ENCODE assay signal across 8 mouse cellular contexts in the genomic region with DNA sequence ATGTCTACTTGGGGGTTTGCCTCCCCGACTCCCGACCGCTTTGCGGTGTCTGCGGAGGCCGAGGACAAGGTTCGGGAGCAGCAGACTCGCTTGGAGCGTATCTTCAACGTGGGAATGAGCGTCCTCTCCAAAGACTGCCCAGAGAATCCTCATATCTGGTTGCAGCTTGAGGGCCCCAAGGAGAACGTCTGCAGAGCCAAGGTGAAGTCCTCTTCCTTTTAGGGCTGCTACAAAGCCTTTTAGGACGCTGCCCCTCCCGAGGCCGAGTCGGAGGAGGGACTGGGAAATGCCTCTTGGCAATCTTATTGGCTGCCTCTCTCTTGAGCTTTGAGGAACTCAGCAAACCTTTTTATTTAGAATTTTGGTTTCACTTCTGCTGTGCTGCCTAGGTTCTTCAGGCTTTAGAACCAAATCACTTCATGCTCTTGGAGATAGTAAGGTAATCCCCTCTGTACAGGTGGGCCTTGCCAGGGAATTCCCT. TPM values are rescaled to one million over a fixed set of nuclear protein-coding genes. Genes with fewer than 3 reads are reported as not detected.
A peak's percentile ranks its signal among the peaks of the same experiment; 100 is the strongest.
DNase-seq lines count a peak whose midpoint lies in the region; ATAC-seq and TF ChIP-seq lines count a peak whose summit lies in the region.

No protein-coding gene starts in this region.

- TF ChIP-seq CTCF in gastrocnemius, adult 2 months (IDR thresholded peaks at IDR 0.05) = no peak
- TF ChIP-seq CTCF in hindbrain, postnatal 0 days (IDR thresholded peaks at IDR 0.05; ENCODE audit: low read depth) = no peak
- no peak for TF ChIP-seq CTCF in liver, adult 2 months (IDR thresholded peaks at IDR 0.05; ENCODE audit: low read depth, low read length)

- DNase-seq in embryo, embryonic 10 days (ENCODE audit: low spot score) = peak; percentile 46
- DNase-seq in embryo, embryonic 9.5 days (ENCODE audit: extremely low spot score) = no peak
- peak; percentile 55 to 73 for DNase-seq in adrenal gland, postnatal 36 days
- DNase-seq in gastrocnemius, adult 2 months = peak; percentile 71
- DNase-seq in hindbrain, postnatal 0 days (ENCODE audit: low spot score) = peak; percentile 45
- peak; percentile 56 for DNase-seq in liver, adult 2 months (ENCODE audit: extremely low read depth, low read depth, low spot score)
- peak; percentile 59 for DNase-seq in testis, postnatal 10 days (ENCODE audit: low spot score)

- H3K36me3 ChIP-seq in hindbrain, postnatal 0 days (ENCODE audit: insufficient read depth, low read length) = peaks cover 17% of the 10 kb centered on the region; the same call in 1 of the 2 replicates
- peaks cover 31% of the 10 kb centered on the region for H3K36me3 ChIP-seq in liver, adult 2 months (ENCODE audit: control insufficient read depth, insufficient read depth, low read length)
- peaks cover 8% of the 10 kb centered on the region; the same call in 1 of the 2 replicates for H3K36me3 ChIP-seq in midbrain, embryonic 16.5 days (ENCODE audit: control insufficient read depth, insufficient read depth, low read length)

- no peaks in the 10 kb centered on the region for H3K9me3 ChIP-seq in hindbrain, postnatal 0 days (ENCODE audit: low read length)
- no peaks in the 10 kb centered on the region for H3K9me3 ChIP-seq in midbrain, embryonic 16.5 days (replicated peaks; ENCODE audit: control insufficient read depth, low read length, poor library complexity, severe bottlenecking)

- peak overlapping the region; percentile 75 for H3K4me3 ChIP-seq in gastrocnemius, adult 2 months
- peak overlapping the region; percentile 79 for H3K4me3 ChIP-seq in hindbrain, postnatal 0 days (ENCODE audit: low read length)
- peak overlapping the region; percentile 92 for H3K4me3 ChIP-seq in liver, adult 2 months (ENCODE audit: insufficient read depth, low read depth, low read length)
- peak overlapping the region; percentile 79 for H3K4me3 ChIP-seq in midbrain, embryonic 16.5 days (ENCODE audit: low read depth, low read length)

- H3K79me2 ChIP-seq in liver, adult 2 months (ENCODE audit: control insufficient read depth, insufficient read depth, low read length) = peaks cover 9% of the 10 kb centered on the region; the same call in 1 of the 2 replicates

- peak overlapping the region; percentile 68 for H3K4me2 ChIP-seq in hindbrain, postnatal 0 days (ENCODE audit: low read depth, low read length)
- H3K4me2 ChIP-seq in midbrain, embryonic 16.5 days (ENCODE audit: low read length) = peak overlapping the region; percentile 74

- 0 out of 2 replicates have a peak, but pooled peaks have one; percentile 34 for TF ChIP-seq POLR2A in liver, adult 2 months (IDR thresholded peaks at IDR 0.05; ENCODE audit: extremely low read depth, insufficient read depth, low read length)

- H3K27me3 ChIP-seq in hindbrain, postnatal 0 days (ENCODE audit: insufficient read depth, low read length) = no peaks in the 10 kb centered on the region
- no peaks in the 10 kb centered on the region for H3K27me3 ChIP-seq in liver, adult 2 months (ENCODE audit: control insufficient read depth, insufficient read depth, low read length)
- no peaks in the 10 kb centered on the region for H3K27me3 ChIP-seq in midbrain, embryonic 16.5 days (ENCODE audit: control insufficient read depth, insufficient read depth, low read depth, low read length)

- 7% methylated on average over 16 of the region's 16 CpGs for WGBS in hindbrain, postnatal 0 days
- WGBS in liver, adult 2 months = 1% methylated on average over 16 of the region's 16 CpGs
- 11% methylated on average over 16 of the region's 16 CpGs for WGBS in midbrain, embryonic 16.5 days

- intact Hi-C loops in gastrocnemius, adult 2 months (cut with DNase I) = loop anchor here (2.0 kb wide), 1 partner anchor 15 kb away; the partner anchor contains the start of gene Sdr39u1

- H3K27ac ChIP-seq in gastrocnemius, adult 2 months = peak overlapping the region; percentile 95
- peak overlapping the region; percentile 87 for H3K27ac ChIP-seq in hindbrain, postnatal 0 days
- H3K27ac ChIP-seq in liver, adult 2 months (replicated peaks; ENCODE audit: insufficient read depth, low read depth, low read length) = peak overlapping the region; percentile 82
- H3K27ac ChIP-seq in midbrain, embryonic 16.5 days (ENCODE audit: low read length) = peak overlapping the region; percentile 72; the same call in 1 of the 2 replicates

- ATAC-seq in hindbrain, postnatal 0 days = no peak
- no peak for ATAC-seq in midbrain, embryonic 16.5 days

- no peaks in the 10 kb centered on the region for H3K4me1 ChIP-seq in hindbrain, postnatal 0 days (ENCODE audit: insufficient read depth, low read length)
- H3K4me1 ChIP-seq in liver, adult 2 months (ENCODE audit: control insufficient read depth, insufficient read depth, low read length) = peaks cover 20% of the 10 kb centered on the region
- peaks cover 15% of the 10 kb centered on the region for H3K4me1 ChIP-seq in midbrain, embryonic 16.5 days (ENCODE audit: control insufficient read depth, insufficient read depth, low read length)

- H3K9ac ChIP-seq in hindbrain, postnatal 0 days (replicated peaks; ENCODE audit: low read length) = peak overlapping the region; percentile 81
- peak overlapping the region; percentile 99 for H3K9ac ChIP-seq in liver, adult 2 months (ENCODE audit: low read depth, low read length)
- peak overlapping the region; percentile 88; the same call in 1 of the 2 replicates for H3K9ac ChIP-seq in midbrain, embryonic 16.5 days (ENCODE audit: low read depth, low read length)

RNA-seq across cellular contexts. Expression of gene Khnyn, which starts 1.1 kb away (rescaled TPM):
- total RNA-seq in adrenal gland, postnatal 36 days (2021) = 10 to 100 TPM; 16.6 to 17.0 TPM
- total RNA-seq in gastrocnemius, adult 2 months (2021) = 1 to 10 TPM; 6.4 to 8.1 TPM
- 15.1 and 17.9 TPM in 2 replicates for total RNA-seq in hindbrain, postnatal 0 days (2014; rRNA removed)
- polyA plus RNA-seq in hindbrain, postnatal 0 days (2015; fragmentation: Nextera tagmentation; extraction: Ambion mirVana) = 7.0 and 7.1 TPM in 2 replicates
- 29.8 and 32.5 TPM in 2 replicates for total RNA-seq in liver, adult 2 months (2014; rRNA removed)
- 13.3 and 15.4 TPM in 2 replicates for polyA plus RNA-seq in liver, adult 2 months (2012; rRNA removed)
- polyA plus RNA-seq in midbrain, embryonic 16.5 days (2015; fragmentation: Nextera tagmentation; extraction: Ambion mirVana) = 10.4 and 10.5 TPM in 2 replicates

RNA-seq across cellular contexts. Expression of gene Cbln3, which starts 1.6 kb away (rescaled TPM):
- under 1 TPM in 1 of 2 experiments, not detected in 1; 0.13 TPM for total RNA-seq in adrenal gland, postnatal 36 days (2021)
- total RNA-seq in gastrocnemius, adult 2 months (2021) = not detected
- total RNA-seq in hindbrain, postnatal 0 days (2014; rRNA removed) = 2.1 and 5.0 TPM in 2 replicates
- polyA plus RNA-seq in hindbrain, postnatal 0 days (2015; fragmentation: Nextera tagmentation; extraction: Ambion mirVana) = 0.67 and 0.68 TPM in 2 replicates
- 0.18 and 0.34 TPM in 2 replicates for total RNA-seq in liver, adult 2 months (2014; rRNA removed)
- polyA plus RNA-seq in liver, adult 2 months (2012; rRNA removed) = 0.49 and 0.64 TPM in 2 replicates
- 0.15 and 0.20 TPM in 2 replicates for polyA plus RNA-seq in midbrain, embryonic 16.5 days (2015; fragmentation: Nextera tagmentation; extraction: Ambion mirVana)

RNA-seq across cellular contexts. Expression of gene Sdr39u1, which starts 14.3 kb away (rescaled TPM):
- 10 to 100 TPM; 51.6 to 73.8 TPM for total RNA-seq in adrenal gland, postnatal 36 days (2021)
- 100 to 1,000 TPM; 113 to 127 TPM for total RNA-seq in gastrocnemius, adult 2 months (2021)
- total RNA-seq in hindbrain, postnatal 0 days (2014; rRNA removed) = 120 and 138 TPM in 2 replicates
- polyA plus RNA-seq in hindbrain, postnatal 0 days (2015; fragmentation: Nextera tagmentation; extraction: Ambion mirVana) = 134 and 136 TPM in 2 replicates
- 7.0 and 10.4 TPM in 2 replicates for total RNA-seq in liver, adult 2 months (2014; rRNA removed)
- polyA plus RNA-seq in liver, adult 2 months (2012; rRNA removed) = 13.4 and 16.1 TPM in 2 replicates
- polyA plus RNA-seq in midbrain, embryonic 16.5 days (2015; fragmentation: Nextera tagmentation; extraction: Ambion mirVana) = 160 and 180 TPM in 2 replicates

RNA-seq across cellular contexts. Expression of gene Nynrin, which starts 32.0 kb away (rescaled TPM):
- 10 to 100 TPM in 1 of 2 experiments, 1 to 10 TPM in 1; 9.4 to 10.7 TPM for total RNA-seq in adrenal gland, postnatal 36 days (2021)
- 1 to 10 TPM; 1.6 to 2.0 TPM for total RNA-seq in gastrocnemius, adult 2 months (2021)
- total RNA-seq in hindbrain, postnatal 0 days (2014; rRNA removed) = 33.6 and 39.3 TPM in 2 replicates
- 5.1 and 6.4 TPM in 2 replicates for polyA plus RNA-seq in hindbrain, postnatal 0 days (2015; fragmentation: Nextera tagmentation; extraction: Ambion mirVana)
- 0.65 and 0.81 TPM in 2 replicates for total RNA-seq in liver, adult 2 months (2014; rRNA removed)
- 0.66 and 0.71 TPM in 2 replicates for polyA plus RNA-seq in liver, adult 2 months (2012; rRNA removed)
- polyA plus RNA-seq in midbrain, embryonic 16.5 days (2015; fragmentation: Nextera tagmentation; extraction: Ambion mirVana) = 11.0 and 11.9 TPM in 2 replicates

RNA-seq across cellular contexts. Expression of gene Cma1, which starts 58.6 kb away (rescaled TPM):
- total RNA-seq in adrenal gland, postnatal 36 days (2021) = 1 to 10 TPM; 1.9 to 2.7 TPM
- total RNA-seq in gastrocnemius, adult 2 months (2021) = 1 to 10 TPM in 1 of 2 experiments, under 1 TPM in 1; 0.99 to 3.2 TPM
- total RNA-seq in hindbrain, postnatal 0 days (2014; rRNA removed) = 0.21 and 1.6 TPM in 2 replicates
- 0.88 and 1.3 TPM in 2 replicates for polyA plus RNA-seq in hindbrain, postnatal 0 days (2015; fragmentation: Nextera tagmentation; extraction: Ambion mirVana)
- total RNA-seq in liver, adult 2 months (2014; rRNA removed) = not detected in 2 replicates
- polyA plus RNA-seq in liver, adult 2 months (2012; rRNA removed) = not detected in 2 replicates
- polyA plus RNA-seq in midbrain, embryonic 16.5 days (2015; fragmentation: Nextera tagmentation; extraction: Ambion mirVana) = 0.29 TPM in 1 of 2 replicates, not detected in the other
